Mouse (Mus musculus): ENCODE data around the gene Slc30a6. TPM values are rescaled to one million over a fixed set of nuclear protein-coding genes. Genes with fewer than 3 reads are reported as not detected.
A peak's percentile ranks its signal among the peaks of the same experiment; 100 is the strongest.

Gene Slc30a6
- 16.3 and 16.6 TPM in 2 replicates for polyA plus RNA-seq (2015; fragmentation: Nextera tagmentation; extraction: Ambion mirVana)

DNA sequence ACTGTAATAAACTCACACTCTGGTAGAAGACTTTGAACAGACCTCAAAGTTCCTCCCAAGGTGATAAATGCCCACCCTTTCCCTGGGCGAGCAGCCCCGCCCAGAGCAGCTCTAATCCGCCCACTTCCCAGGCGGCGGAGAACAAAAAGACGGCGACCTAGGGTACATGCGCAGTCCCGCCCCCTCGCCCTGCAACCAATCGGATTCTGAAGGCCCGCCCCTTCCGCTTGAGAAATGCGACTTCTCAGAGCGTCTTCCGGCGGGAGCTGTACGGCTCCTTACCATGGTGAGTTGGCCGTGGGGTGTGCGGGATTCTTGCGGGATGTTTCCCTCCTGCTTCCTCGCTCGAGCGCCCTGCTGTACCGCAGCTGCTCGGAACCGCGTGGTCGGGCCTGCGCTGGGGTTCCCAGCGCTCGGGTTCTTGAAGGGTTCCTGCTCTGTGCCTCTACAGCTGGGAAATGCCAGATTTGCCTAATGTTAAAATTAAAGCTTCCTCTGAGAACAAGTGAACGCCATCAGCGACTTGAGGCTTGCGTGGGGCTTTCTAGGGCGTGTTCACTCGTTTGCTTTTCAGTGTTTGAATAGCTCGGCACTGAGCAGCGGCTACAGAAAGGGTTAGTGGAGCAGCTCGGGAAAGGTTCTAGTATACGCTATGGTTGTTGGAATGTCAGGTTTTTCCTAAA lies at the start of gene Slc30a6:
Slc30a6 (plus strand) TSS at position 226 of the 683 bp plus-strand sequence.
- peak within 1 kb of the TSS; percentile 93 for H3K9ac ChIP-seq (ENCODE audit: low read depth, low read length)
- peak within 1 kb of the TSS; percentile 91 for H3K4me2 ChIP-seq (ENCODE audit: low read depth, low read length)
- peaks cover 12% of the 10 kb centered on the region for H3K4me1 ChIP-seq (ENCODE audit: control insufficient read depth, low read depth, low read length)
- peak within 1 kb of the TSS; percentile 93 for H3K27ac ChIP-seq (ENCODE audit: low read length)
- no peaks in the 10 kb centered on the region for H3K36me3 ChIP-seq (ENCODE audit: control insufficient read depth, insufficient read depth)
- WGBS (ENCODE audit: insufficient replicate concordance), result under 1% methylated on average over 41 of the region's 41 CpGs
- no peaks in the 10 kb centered on the region for H3K27me3 ChIP-seq (ENCODE audit: control insufficient read depth, insufficient read depth, low read depth, low read length)
- peak; percentile 99 for ATAC-seq (ENCODE audit: low read depth)
- H3K4me3 ChIP-seq (ENCODE audit: low read depth, low read length), result peak within 1 kb of the TSS; percentile 97
- H3K9me3 ChIP-seq (replicated peaks; ENCODE audit: control insufficient read depth, low read length), result no peaks in the 10 kb centered on the region

DNA sequence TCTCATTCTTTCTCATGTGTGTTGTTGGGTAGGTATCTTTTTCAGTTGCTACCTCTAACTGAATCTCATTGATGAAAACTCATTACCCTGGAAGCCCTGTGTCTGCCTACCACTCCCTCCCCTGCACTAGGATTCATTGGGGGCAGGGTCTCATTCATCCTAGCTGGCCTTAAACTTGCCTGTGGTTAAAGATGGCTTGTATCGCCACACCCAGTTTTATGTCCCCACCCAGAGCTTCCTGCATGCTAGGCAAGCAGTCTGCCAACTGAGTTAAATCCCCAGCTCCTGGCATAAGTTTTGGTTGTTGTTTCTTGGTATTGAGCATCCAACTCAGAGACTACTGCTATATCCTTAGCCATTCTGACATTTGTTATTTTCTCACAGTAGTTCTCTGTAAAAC lies 31.8 kb upstream of the Slc30a6 start:
- Histone ChIP-seq H3K4me2 (ENCODE audit: low read depth, low read length) (no peak overlapping the region), H3K36me3 (ENCODE audit: control insufficient read depth, insufficient read depth) (no peaks in the 10 kb centered on the region; the same call in 1 of the 2 replicates), H3K9me3 (replicated peaks; ENCODE audit: control insufficient read depth, low read length) (no peaks in the 10 kb centered on the region), H3K4me3 (ENCODE audit: low read depth, low read length) (no peak overlapping the region), H3K27me3 (ENCODE audit: control insufficient read depth, insufficient read depth, low read depth, low read length) (no peaks in the 10 kb centered on the region), H3K27ac (ENCODE audit: low read length) (no peak overlapping the region), H3K4me1 (ENCODE audit: control insufficient read depth, low read depth, low read length) (no peaks in the 10 kb centered on the region; the same call in 1 of the 2 replicates), H3K9ac (ENCODE audit: low read depth, low read length) (no peak overlapping the region)
- 25% methylated on average over 1 of the region's 1 CpGs for WGBS (ENCODE audit: insufficient replicate concordance)
- ATAC-seq (ENCODE audit: low read depth), result no peak

DNA sequence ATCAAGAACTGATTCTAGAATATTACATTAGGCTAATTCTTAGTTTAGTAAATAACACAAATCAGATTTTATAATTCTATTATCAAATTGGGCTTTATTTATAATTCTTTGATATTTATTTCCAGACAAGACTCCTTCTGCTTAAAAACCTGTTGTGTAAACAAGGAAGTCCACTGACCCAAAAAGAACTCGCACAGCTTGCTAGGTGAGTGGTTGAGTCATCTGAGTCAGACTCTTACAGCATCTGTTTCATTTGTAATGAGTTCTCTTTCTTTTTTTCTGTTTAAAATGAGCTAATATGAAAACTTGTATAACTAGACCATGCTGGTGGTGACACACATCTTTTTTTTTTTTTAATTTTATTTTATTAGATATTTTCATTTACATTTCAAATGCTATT lies 18.5 kb upstream of the Slc30a6 start:
- H3K36me3 ChIP-seq (ENCODE audit: control insufficient read depth, insufficient read depth), result peaks cover 22% of the 10 kb centered on the region

DNA sequence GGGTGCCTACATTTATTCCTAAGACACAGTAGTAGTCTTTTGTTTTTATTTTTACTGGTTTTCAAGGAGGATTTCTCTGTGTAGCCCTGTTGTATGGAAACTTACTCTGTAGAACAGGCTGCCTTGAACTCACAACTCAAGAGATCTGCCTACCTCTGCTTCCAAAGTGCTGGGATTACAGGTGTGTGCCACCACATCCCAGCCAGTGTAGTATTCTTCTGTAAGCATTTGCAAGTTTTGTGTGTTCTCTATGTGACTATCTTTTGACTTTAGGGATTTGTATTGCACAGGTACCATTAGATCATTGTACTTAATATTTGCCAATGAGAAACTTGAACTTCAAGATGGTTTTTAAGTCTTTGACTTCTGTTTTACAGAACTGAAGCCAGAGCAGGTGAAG lies 8.8 kb upstream of the Slc30a6 start:
- H3K4me1 ChIP-seq (ENCODE audit: control insufficient read depth, low read depth, low read length), result no peaks in the 10 kb centered on the region
- H3K9me3 ChIP-seq (replicated peaks; ENCODE audit: control insufficient read depth, low read length), result no peaks in the 10 kb centered on the region
- no peak overlapping the region for H3K4me2 ChIP-seq (ENCODE audit: low read depth, low read length)
- H3K27me3 ChIP-seq (ENCODE audit: control insufficient read depth, insufficient read depth, low read depth, low read length), result no peaks in the 10 kb centered on the region
- no peak overlapping the region for H3K4me3 ChIP-seq (ENCODE audit: low read depth, low read length)
- ATAC-seq (ENCODE audit: low read depth), result no peak
- H3K9ac ChIP-seq (ENCODE audit: low read depth, low read length), result no peak overlapping the region
- no peak overlapping the region for H3K27ac ChIP-seq (ENCODE audit: low read length)
- peaks cover 7% of the 10 kb centered on the region for H3K36me3 ChIP-seq (ENCODE audit: control insufficient read depth, insufficient read depth)

More for the DNA sequence above, 18.5 kb upstream of the Slc30a6 start:
- ATAC-seq (ENCODE audit: low read depth), result no peak
- H3K9me3 ChIP-seq (replicated peaks; ENCODE audit: control insufficient read depth, low read length), result no peaks in the 10 kb centered on the region
- no peak overlapping the region for H3K4me2 ChIP-seq (ENCODE audit: low read depth, low read length)
- H3K27ac ChIP-seq (ENCODE audit: low read length), result no peak overlapping the region
- H3K4me1 ChIP-seq (ENCODE audit: control insufficient read depth, low read depth, low read length), result no peaks in the 10 kb centered on the region
- no peak overlapping the region for H3K4me3 ChIP-seq (ENCODE audit: low read depth, low read length)
- no peak overlapping the region for H3K9ac ChIP-seq (ENCODE audit: low read depth, low read length)
- WGBS (ENCODE audit: insufficient replicate concordance), result 82% methylated on average over 1 of the region's 1 CpGs
- H3K27me3 ChIP-seq (ENCODE audit: control insufficient read depth, insufficient read depth, low read depth, low read length), result no peaks in the 10 kb centered on the region

DNA sequence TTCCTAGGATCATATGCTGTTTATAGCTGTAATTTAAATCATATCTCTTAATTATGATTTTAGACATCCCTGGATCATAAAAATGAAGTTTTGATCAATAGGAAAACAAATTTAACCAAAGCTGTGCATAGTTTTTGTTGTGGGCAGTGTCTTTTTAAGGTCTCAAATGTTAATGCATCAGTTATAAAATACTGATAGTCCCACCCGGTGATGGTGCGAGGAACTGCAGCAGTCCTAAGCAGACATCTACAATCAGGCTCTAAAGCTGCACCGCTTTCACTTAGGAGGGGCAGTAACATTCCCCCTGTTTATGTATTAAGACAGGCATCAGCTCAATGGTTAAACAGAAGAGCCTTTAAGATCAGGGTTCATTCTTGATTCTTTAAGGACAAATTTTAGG lies 5.6 kb upstream of the Slc30a6 start:
- Histone ChIP-seq H3K4me1 (ENCODE audit: control insufficient read depth, low read depth, low read length) (peaks cover 4% of the 10 kb centered on the region; the same call in 1 of the 2 replicates), H3K27me3 (ENCODE audit: control insufficient read depth, insufficient read depth, low read depth, low read length) (no peaks in the 10 kb centered on the region), H3K4me3 (ENCODE audit: low read depth, low read length) (no peak overlapping the region), H3K4me2 (ENCODE audit: low read depth, low read length) (no peak overlapping the region), H3K9me3 (replicated peaks; ENCODE audit: control insufficient read depth, low read length) (no peaks in the 10 kb centered on the region), H3K27ac (ENCODE audit: low read length) (no peak overlapping the region), H3K36me3 (ENCODE audit: control insufficient read depth, insufficient read depth) (peaks cover 3% of the 10 kb centered on the region; the same call in 1 of the 2 replicates), H3K9ac (ENCODE audit: low read depth, low read length) (no peak overlapping the region)
- WGBS (ENCODE audit: insufficient replicate concordance), result 80% methylated on average over 3 of the region's 3 CpGs
- ATAC-seq (ENCODE audit: low read depth), result no peak

DNA sequence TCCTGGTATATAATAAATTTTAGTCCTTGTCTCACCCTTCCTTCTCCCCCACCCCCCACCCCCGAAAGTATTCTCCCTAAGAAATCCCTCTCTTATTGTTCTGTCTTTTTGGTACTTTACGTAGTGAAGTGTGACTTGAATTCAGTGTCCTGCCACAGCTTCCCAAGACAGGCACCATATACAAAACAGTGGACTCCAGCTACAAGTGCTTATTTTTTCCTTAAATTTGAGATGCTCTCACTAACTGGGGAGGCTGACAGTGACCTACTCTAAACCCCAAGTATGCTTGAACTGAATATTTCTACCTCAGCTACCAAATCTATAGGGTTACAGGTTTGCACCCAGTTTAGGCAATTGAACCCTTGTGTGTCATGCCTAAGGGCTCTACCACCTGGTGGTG lies 1.0 kb upstream of the Slc30a6 start:
- peak overlapping the region; percentile 97; the same call in 1 of the 2 replicates for H3K4me3 ChIP-seq (ENCODE audit: low read depth, low read length)
- peaks cover 12% of the 10 kb centered on the region for H3K4me1 ChIP-seq (ENCODE audit: control insufficient read depth, low read depth, low read length)
- H3K4me2 ChIP-seq (ENCODE audit: low read depth, low read length), result peak overlapping the region; percentile 91
- WGBS (ENCODE audit: insufficient replicate concordance), result 66% methylated on average over 2 of the region's 2 CpGs
- no peak overlapping the region for H3K27ac ChIP-seq (ENCODE audit: low read length)
- no peaks in the 10 kb centered on the region for H3K36me3 ChIP-seq (ENCODE audit: control insufficient read depth, insufficient read depth)
- ATAC-seq (ENCODE audit: low read depth), result no peak
- no peaks in the 10 kb centered on the region for H3K9me3 ChIP-seq (replicated peaks; ENCODE audit: control insufficient read depth, low read length)
- H3K27me3 ChIP-seq (ENCODE audit: control insufficient read depth, insufficient read depth, low read depth, low read length), result no peaks in the 10 kb centered on the region
- H3K9ac ChIP-seq (ENCODE audit: low read depth, low read length), result peak overlapping the region; percentile 56; the same call in 1 of the 2 replicates

DNA sequence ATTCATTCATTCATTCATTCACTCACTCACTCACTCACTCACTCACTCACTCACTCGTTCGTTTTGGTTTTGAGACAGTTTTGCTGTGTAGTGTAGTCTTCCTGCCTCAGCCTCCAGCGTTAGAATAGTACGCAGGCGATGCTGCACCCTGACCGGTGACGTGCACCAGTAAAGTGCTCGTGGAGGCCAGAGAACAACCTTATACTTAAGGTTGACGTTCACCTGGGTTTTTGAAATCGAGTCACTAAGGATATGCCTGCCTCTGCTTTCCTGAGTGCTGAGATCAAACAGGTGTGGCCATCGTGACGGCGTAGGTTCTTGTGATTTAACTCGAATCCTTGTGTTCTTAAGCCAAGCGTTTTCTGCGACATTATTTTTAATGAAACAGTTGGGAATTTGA lies 553 bp upstream of the Slc30a6 start:
- Histone ChIP-seq H3K9me3 (replicated peaks; ENCODE audit: control insufficient read depth, low read length) (no peaks in the 10 kb centered on the region), H3K4me3 (ENCODE audit: low read depth, low read length) (peak overlapping the region; percentile 97), H3K27ac (ENCODE audit: low read length) (peak overlapping the region; percentile 76), H3K9ac (ENCODE audit: low read depth, low read length) (peak overlapping the region; percentile 56), H3K4me2 (ENCODE audit: low read depth, low read length) (peak overlapping the region; percentile 91), H3K36me3 (ENCODE audit: control insufficient read depth, insufficient read depth) (no peaks in the 10 kb centered on the region), H3K27me3 (ENCODE audit: control insufficient read depth, insufficient read depth, low read depth, low read length) (no peaks in the 10 kb centered on the region), H3K4me1 (ENCODE audit: control insufficient read depth, low read depth, low read length) (peaks cover 12% of the 10 kb centered on the region)
- WGBS (ENCODE audit: insufficient replicate concordance), result 19% methylated on average over 16 of the region's 16 CpGs
- peak; percentile 3; the same call in 1 of the 2 replicates for ATAC-seq (ENCODE audit: low read depth)

DNA sequence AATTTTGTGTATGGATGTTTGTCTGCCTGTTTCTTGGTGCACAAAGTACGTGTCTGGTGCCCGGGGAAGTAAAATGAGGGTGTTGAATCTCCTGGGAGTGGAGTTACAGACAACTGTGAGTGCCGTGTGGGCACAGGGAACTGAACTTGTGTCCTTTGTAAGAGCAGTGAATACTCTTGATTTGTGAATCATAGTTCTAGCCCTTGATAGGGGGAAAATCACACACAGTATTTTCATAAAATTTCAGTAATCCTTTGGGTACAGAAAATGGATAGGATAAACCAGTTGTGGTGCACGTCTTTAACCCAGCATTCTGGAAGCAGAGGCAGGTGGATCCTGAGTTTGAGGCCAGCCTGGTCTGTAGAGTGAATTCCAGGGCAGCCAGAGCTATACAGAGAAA lies 1.4 kb downstream of the Slc30a6 start:
- H3K4me3 ChIP-seq (ENCODE audit: low read depth, low read length), result peak overlapping the region; percentile 97
- no peaks in the 10 kb centered on the region for H3K27me3 ChIP-seq (ENCODE audit: control insufficient read depth, insufficient read depth, low read depth, low read length)
- H3K9ac ChIP-seq (ENCODE audit: low read depth, low read length), result peak overlapping the region; percentile 35; the same call in 1 of the 2 replicates
- peaks cover 12% of the 10 kb centered on the region for H3K4me1 ChIP-seq (ENCODE audit: control insufficient read depth, low read depth, low read length)
- 60% methylated on average over 4 of the region's 4 CpGs for WGBS (ENCODE audit: insufficient replicate concordance)
- peak overlapping the region; percentile 91 for H3K4me2 ChIP-seq (ENCODE audit: low read depth, low read length)
- no peaks in the 10 kb centered on the region for H3K9me3 ChIP-seq (replicated peaks; ENCODE audit: control insufficient read depth, low read length)
- H3K36me3 ChIP-seq (ENCODE audit: control insufficient read depth, insufficient read depth), result no peaks in the 10 kb centered on the region
- ATAC-seq (ENCODE audit: low read depth), result no peak
- H3K27ac ChIP-seq (ENCODE audit: low read length), result no peak overlapping the region

DNA sequence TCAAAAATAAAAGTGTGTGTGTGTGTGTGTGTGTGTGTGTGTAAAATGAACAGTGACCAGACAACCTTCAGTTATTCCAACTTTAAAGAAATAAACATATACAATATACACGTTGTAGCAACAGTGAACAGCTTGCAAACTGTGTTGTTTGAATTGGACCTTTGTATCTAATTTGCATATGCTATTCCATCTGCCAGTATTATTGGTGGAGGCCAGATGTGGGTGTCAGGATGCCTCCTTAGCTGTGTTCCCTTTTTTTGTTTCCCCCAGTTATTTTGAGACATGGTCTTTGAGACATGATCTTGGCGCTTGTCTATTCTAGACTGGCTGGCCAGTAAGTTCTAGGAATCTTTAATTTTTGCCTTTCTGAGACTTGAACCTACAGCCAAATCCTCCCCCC lies 1.8 kb downstream of the Slc30a6 start:
- Histone ChIP-seq H3K9me3 (replicated peaks; ENCODE audit: control insufficient read depth, low read length) (no peaks in the 10 kb centered on the region), H3K4me3 (ENCODE audit: low read depth, low read length) (no peak overlapping the region), H3K27ac (ENCODE audit: low read length) (no peak overlapping the region), H3K36me3 (ENCODE audit: control insufficient read depth, insufficient read depth) (peaks cover 3% of the 10 kb centered on the region; the same call in 1 of the 2 replicates), H3K4me1 (ENCODE audit: control insufficient read depth, low read depth, low read length) (peaks cover 12% of the 10 kb centered on the region), H3K4me2 (ENCODE audit: low read depth, low read length) (no peak overlapping the region), H3K27me3 (ENCODE audit: control insufficient read depth, insufficient read depth, low read depth, low read length) (no peaks in the 10 kb centered on the region), H3K9ac (ENCODE audit: low read depth, low read length) (no peak overlapping the region)
- no peak for ATAC-seq (ENCODE audit: low read depth)
- 65% methylated on average over 2 of the region's 2 CpGs for WGBS (ENCODE audit: insufficient replicate concordance)
